Mouse (Mus musculus) adipocyte (in vitro differentiated cells): ENCODE measurements around the gene Gm6205.
"Not testable (repeated sequence)": the region's sequence is repeated elsewhere in the genome, so short reads cannot be mapped to it uniquely, and the experiment has no call there.

Source experiments
- DNase-seq: peaks from one replicate; pipeline ENCODE4 v3.0.0-alpha.2; 2016; ENCODE audit warnings: low spot score

The Gm6205 gene

DNA sequence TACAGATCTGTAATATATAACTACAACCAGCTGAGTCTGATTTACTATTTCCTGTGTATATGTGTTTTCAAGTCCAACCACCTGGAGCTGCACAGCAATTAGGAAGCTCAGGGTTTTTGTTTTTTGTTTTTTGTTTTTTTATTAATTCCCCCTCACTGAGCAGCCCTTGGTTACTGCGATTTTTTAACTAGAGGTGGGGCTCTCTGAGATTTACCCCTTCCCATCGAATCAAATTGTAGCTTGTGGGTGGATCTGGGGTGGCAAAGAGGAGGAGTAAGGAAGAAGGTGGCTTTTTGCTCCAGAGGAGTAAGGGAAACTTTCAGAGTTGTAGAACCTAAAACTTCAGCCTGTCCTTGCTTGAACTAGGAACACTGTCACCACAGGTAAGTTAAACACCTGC lies at the start of gene Gm6205:
TSS of gene Gm6205 (plus strand) at position 301 of the 400 bp plus-strand sequence.
- DNase-seq, result not testable (repeated sequence)

DNA sequence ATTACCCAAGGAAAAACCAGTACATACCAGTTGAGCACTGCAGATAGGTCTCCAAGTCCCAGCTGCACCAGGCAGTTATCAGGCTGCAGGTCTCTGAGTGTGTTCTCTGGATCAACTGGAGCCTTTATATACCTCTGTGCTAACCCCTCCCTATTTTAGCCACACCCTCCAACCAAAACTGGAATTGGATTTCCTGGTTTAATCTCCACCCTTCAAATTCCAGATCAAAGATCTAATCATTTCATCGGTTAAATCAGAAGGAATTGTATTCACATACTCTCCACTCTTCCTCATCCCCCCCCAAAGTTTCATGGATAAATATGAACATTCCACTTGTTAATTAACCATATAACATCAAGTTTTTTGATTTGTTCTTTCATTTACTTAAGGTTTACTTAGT lies 31.9 kb upstream of the Gm6205 start, which contains the start of gene Gm3147:
TSS of gene Gm3147 (minus strand) at position 101 of the 400 bp plus-strand sequence.
- DNase-seq, result not testable (repeated sequence)

DNA sequence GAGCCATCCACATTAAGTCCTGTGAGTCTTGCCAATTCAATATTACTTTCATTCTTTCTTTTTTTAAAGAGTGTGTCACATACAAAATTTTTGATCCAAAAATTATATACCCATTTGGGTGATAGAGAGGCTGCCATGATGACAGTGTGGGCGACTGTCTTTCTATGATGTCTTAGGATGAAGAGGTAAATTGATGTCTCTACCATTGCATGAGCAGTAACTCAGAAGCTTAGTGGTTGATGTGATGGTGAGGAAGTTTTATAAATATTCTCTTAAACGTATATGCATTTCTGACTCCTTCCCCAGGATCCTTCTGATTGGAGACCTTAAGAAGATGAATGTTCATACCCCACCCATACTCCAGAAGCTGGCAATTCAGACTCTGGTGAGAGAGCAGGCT lies 24.5 kb upstream of the Gm6205 start, which contains the start of gene Gm6509:
TSS of gene Gm6509 (plus strand) at position 301 of the 400 bp plus-strand sequence.
- not testable (repeated sequence) for DNase-seq
